Mouse (Mus musculus) testis, adult 2 months (tissue): ENCODE results near the gene Lbp.

Experiments used
- CTCF ChIP-seq: fragments of 200-500 bp; IDR thresholded peaks from 2 replicates; pipeline ENCODE4 v1.5.1; 2012; ENCODE audit warnings: low read depth, mild to moderate bottlenecking, inconsistent platforms, low read length, moderate library complexity; ENCODE audit not compliant: control insufficient read depth, insufficient read depth, insufficient replicate concordance
- POLR2A ChIP-seq: fragments of 200-500 bp; IDR thresholded peaks from 2 replicates; pipeline ENCODE4 v1.6.1; 2012; ENCODE audit warnings: low read depth, mild to moderate bottlenecking, inconsistent platforms, low read length, moderate library complexity; ENCODE audit not compliant: control insufficient read depth

- TF ChIP-seq CTCF = no peak
- no peak for TF ChIP-seq POLR2A
Observed at GRCm38 (mm10) chr2:158346467-158346866, 40.2 kb downstream of the Lbp start.
